Mouse (Mus musculus) cerebellum, adult 8-10 months (tissue): ENCODE measurements around the gene Ttc25.
"Not testable (repeated sequence)": the region's sequence is repeated elsewhere in the genome, so short reads cannot be mapped to it uniquely, and the experiment has no call there.

Source experiments
- DNase-seq: peaks from one replicate; pipeline ENCODE4 v3.0.0; 2022

Ttc25 gene

GRCm38 (mm10) chr11:100533871-100534270 is 11.5 kb upstream of the Ttc25 start:
- no peak for DNase-seq

DNA sequence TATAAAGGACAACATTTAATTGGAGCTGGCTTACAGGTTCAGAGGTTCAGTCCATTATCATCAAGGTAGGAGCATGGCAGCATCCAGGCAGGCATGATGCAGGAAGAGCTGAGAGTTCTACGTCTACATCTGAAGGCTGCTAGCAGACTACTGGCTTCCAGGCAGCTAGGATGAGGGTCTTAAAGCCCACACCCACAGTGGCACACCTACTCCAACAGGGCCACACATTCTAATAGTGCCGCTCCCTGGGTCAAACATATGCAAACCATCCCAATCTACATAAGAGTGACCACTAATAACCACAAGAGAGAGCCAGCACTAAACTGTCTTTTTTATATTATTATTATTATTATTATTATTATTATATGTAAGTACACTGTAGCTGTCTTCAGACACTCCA is 11.0 kb upstream of the Ttc25 start:
- DNase-seq, result not testable (repeated sequence)

DNA sequence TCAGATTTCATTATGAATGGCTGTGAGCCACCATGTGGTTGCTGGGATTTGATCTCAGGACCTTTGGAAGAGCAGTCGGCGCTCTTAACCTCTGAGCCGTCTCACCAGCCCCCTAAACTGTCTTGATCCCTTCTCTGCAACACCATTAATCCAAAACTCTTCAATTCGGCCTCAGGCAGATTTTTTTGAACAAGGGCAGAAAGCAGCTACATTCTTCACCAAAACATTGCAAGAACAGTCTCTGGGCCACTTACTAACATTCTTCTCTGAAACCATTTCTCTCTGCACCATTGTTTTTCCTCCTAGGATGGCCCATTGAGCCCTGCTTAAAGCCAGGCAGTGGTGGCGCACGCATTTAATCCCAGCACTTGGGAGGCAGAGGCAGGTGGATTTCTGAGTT is 10.6 kb upstream of the Ttc25 start:
- DNase-seq, result not testable (repeated sequence)

- no peak for DNase-seq
Observed at GRCm38 (mm10) chr11:100535996-100536395, 9.4 kb upstream of the Ttc25 start.

GRCm38 (mm10) chr11:100536466-100536865 is 8.9 kb upstream of the Ttc25 start:
- DNase-seq, result no peak

GRCm38 (mm10) chr11:100540966-100541365 is 4.4 kb upstream of the Ttc25 start:
- DNase-seq, result no peak

DNA sequence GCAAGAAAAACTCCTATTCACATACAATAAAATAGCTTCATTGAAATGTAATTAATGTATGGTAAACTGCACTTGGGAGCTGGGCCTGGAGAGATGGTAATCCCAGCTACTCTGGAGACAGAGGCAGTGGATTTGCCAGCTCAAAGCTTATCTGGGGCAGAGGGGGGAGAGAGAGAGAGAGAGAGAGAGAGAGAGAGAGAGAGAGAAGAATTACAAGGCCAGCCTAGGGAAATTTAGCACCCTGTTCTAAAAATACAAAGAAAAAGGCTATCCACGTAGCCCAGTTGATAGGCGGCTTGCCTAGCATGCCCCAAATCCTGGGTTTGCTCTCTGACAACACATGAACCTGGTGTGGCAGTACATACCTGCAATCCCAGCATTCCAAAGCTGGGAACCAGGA is 3.8 kb upstream of the Ttc25 start:
- no peak for DNase-seq

- no peak for DNase-seq
Observed at GRCm38 (mm10) chr11:100545746-100546085, 309 bp downstream of the Ttc25 start.

DNA sequence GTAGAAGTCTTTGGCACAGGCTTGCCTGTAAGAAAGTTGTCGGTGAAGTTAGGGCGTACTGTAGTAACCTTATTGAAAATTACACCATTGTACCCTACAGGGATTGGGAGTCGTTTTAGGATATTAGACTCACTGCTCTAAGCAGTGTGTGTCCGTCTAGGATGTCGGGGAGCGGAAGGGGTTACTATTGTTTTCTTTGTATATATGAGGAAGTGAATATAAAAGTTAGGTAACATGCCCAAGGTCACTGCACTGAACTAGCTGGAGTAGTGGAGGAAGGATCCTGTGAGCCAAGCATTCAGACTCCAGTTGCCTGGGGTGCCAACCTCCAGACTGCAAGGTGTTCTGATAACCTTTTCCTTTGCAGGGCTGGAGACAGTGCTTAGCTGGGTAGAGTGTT is 1.5 kb downstream of the Ttc25 start:
- DNase-seq, result no peak

DNA sequence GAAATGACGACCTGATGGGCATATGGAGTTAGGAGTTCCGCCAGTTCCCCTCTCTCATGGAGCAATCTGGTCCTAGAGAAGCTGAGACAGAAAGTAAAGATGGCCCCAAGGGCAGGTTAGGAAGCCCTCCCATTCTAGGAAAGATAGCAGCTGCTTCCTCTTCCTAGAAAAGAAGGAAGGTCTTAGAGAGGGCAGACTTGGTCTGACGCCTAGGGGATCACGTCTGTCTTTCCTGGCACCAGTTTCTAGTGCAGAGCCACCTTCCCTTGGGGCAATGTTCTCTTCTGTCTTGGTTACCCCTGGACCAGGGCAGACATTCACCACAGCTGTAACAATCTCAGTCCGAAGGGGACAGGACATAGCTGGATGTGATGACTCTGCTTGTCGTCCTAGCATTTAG is 2.7 kb downstream of the Ttc25 start:
- DNase-seq, result no peak

- no peak for DNase-seq
Observed at GRCm38 (mm10) chr11:100549466-100549865, 4.1 kb downstream of the Ttc25 start.

DNA sequence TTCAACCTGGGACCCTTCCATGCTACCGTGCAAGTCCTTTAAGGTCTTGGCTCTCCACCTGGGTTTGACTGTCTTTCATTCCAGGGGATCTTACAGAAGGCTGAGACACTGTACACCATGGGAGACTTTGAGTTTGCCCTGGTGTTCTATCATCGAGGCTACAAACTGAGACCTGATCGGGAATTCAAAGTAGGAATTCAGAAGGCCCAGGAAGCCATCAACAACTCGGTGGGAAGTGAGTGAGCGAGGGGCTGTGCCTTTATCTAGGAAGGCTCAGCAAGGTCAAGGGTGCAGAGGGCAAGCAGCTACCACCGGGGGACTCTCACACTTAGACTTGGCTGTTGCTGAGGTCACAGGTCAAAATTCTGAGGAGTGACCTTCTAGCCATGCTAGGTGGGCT is 4.7 kb downstream of the Ttc25 start:
- no peak for DNase-seq

GRCm38 (mm10) chr11:100552842-100553241 is 7.4 kb downstream of the Ttc25 start:
- DNase-seq, result no peak

DNA sequence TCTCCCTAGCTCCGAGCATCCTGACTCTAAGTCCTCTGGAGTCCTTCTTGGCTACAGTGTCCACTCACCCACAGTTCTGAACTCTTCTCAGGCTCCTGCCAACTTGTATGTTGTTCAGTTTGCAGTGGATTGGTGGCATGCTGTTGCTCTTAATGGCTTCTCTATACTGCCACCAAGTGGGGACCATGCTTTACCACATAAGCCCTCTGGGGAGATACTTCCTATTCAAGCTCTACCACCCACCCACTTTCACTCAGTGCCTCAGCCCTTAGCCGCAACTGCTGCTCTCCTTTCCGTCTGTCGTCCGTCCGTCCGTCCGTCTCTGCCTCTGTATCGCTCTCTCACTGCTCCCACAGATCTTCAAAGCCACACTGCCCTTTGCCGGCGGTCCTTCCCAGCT is 10.2 kb downstream of the Ttc25 start:
- DNase-seq, result peak; percentile 51

GRCm38 (mm10) chr11:100557563-100557962 is 12.2 kb downstream of the Ttc25 start:
- DNase-seq, result no peak

- no peak for DNase-seq
Observed at GRCm38 (mm10) chr11:100559476-100559875, 14.1 kb downstream of the Ttc25 start.

GRCm38 (mm10) chr11:100561748-100562147 is 16.3 kb downstream of the Ttc25 start:
- DNase-seq, result no peak

GRCm38 (mm10) chr11:100564297-100564696 is 18.9 kb downstream of the Ttc25 start:
- no peak for DNase-seq

- DNase-seq, result no peak
Observed at GRCm38 (mm10) chr11:100564703-100565102, 19.3 kb downstream of the Ttc25 start.

- no peak for DNase-seq
Observed at GRCm38 (mm10) chr11:100567229-100567628, 21.8 kb downstream of the Ttc25 start.

GRCm38 (mm10) chr11:100567815-100568245 is 22.4 kb downstream of the Ttc25 start:
- no peak for DNase-seq

DNA sequence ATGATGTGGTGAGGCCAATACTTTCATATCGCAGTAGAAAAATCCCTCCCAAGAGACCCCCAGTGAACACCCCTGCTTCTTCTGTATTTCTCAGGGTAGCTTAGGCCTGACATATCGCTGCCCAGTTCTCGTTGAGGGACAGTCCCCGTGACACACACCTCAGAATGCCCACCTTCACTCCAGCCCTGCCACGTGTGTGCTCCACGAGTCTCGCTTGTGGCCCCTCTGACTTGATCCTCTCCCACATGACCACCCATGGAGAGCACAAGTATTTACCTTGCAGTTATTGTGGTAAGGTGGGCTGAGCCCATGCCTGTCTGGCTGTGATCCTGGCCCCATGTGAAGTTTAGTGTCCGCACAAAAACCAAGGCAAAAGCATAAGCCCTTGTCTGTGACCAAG is 23.3 kb downstream of the Ttc25 start:
- no peak for DNase-seq

- no peak for DNase-seq
Observed at GRCm38 (mm10) chr11:100569789-100570188, 24.4 kb downstream of the Ttc25 start.

GRCm38 (mm10) chr11:100570430-100571201 is 25.2 kb downstream of the Ttc25 start:
- peak; percentile 83 for DNase-seq

GRCm38 (mm10) chr11:100571202-100571567 is 25.8 kb downstream of the Ttc25 start:
- peak; percentile 39 for DNase-seq
